Mouse (Mus musculus): ENCODE results near the gene Iqgap2. TPM values are rescaled to one million over a fixed set of nuclear protein-coding genes. Genes with fewer than 3 reads are reported as not detected.

Iqgap2 gene
- polyA plus RNA-seq, 1 experiment: 0.06 TPM

DNA sequence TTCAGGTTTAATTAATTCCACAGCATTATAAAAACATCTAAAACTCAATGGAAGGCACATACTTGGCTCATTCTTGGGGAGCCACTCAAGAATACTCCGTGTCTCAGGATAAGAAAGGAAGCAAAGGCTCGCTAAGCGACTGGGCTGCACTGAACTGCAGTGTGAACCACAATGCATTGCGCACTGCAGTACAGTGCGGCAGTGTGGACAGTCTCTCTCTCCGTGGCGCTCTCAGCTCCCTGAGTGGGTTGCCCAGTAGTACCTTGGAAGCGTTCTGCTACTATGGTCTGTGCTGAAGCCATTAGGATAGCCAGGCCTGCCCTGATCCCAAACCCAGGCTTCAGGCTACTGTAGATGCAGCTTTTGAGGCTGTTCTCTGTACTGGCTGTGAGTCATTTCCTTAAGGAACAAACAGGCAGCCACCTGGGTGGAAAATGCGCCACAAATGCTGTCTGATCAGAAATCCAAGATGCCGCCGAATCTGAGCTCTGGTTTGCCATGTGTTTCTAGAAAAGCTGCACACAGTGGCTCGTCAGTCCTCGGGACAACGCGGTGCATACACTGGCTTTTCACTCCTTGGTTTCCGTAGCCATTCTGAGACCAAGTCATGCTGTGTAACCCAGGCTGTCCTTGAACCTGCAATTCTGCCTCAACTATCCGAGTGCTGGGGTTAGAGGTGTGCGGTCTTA lies 293.3 kb downstream of the Iqgap2 start:
- Histone ChIP-seq H3K36me3 (ENCODE audit: control insufficient read depth, insufficient read depth) (peaks cover 29% of the 10 kb centered on the region), H3K4me3 (ENCODE audit: insufficient read depth, poor library complexity, severe bottlenecking) (no peak overlapping the region), H3K27me3 (ENCODE audit: control insufficient read depth, insufficient read depth, insufficient read length) (no peaks in the 10 kb centered on the region), H3K79me3 (ENCODE audit: low read depth) (peaks cover 2% of the 10 kb centered on the region), H3K79me2 (ENCODE audit: control insufficient read depth, insufficient read depth) (peaks cover 10% of the 10 kb centered on the region), H3ac (ENCODE audit: control insufficient read depth, insufficient read length, low read depth) (no peak overlapping the region)
- TF ChIP-seq CEBPB (IDR thresholded peaks at IDR 0.05; ENCODE audit: low read depth) (no peak), FOSL1 (IDR thresholded peaks at IDR 0.05; ENCODE audit: insufficient read depth, low read length, poor library complexity, severe bottlenecking) (no peak), MYOG (IDR thresholded peaks at IDR 0.05; ENCODE audit: control insufficient read depth, extremely low read depth, insufficient read length) (no peak), MAX (IDR thresholded peaks at IDR 0.05) (no peak), USF1 (IDR thresholded peaks at IDR 0.05; ENCODE audit: low read depth) (no peak), CTCF (IDR thresholded peaks at IDR 0.05; ENCODE audit: control insufficient read depth, insufficient read depth, insufficient read length) (no peak), MYOD1 (IDR thresholded peaks at IDR 0.05; ENCODE audit: control insufficient read depth, insufficient read length, low read depth) (no peak)

GRCm38 (mm10) chr13:95597578-95597977 lies 294.1 kb downstream of the Iqgap2 start:
- no peaks in the 10 kb centered on the region for H3K79me3 ChIP-seq (ENCODE audit: low read depth)
- peaks cover 21% of the 10 kb centered on the region for H3K36me3 ChIP-seq (ENCODE audit: control insufficient read depth, insufficient read depth)
- no peaks in the 10 kb centered on the region for H3K27me3 ChIP-seq (ENCODE audit: control insufficient read depth, insufficient read depth, insufficient read length)
- TF ChIP-seq USF1 (IDR thresholded peaks at IDR 0.05; ENCODE audit: low read depth): no peak
- TF ChIP-seq MAX (IDR thresholded peaks at IDR 0.05): no peak
- no peak for TF ChIP-seq FOSL1 (IDR thresholded peaks at IDR 0.05; ENCODE audit: insufficient read depth, low read length, poor library complexity, severe bottlenecking)
- TF ChIP-seq CTCF (IDR thresholded peaks at IDR 0.05; ENCODE audit: control insufficient read depth, insufficient read depth, insufficient read length): no peak
- no peak for TF ChIP-seq MYOG (IDR thresholded peaks at IDR 0.05; ENCODE audit: control insufficient read depth, extremely low read depth, insufficient read length)
- TF ChIP-seq CEBPB (IDR thresholded peaks at IDR 0.05; ENCODE audit: low read depth): no peak
- no peak for TF ChIP-seq MYOD1 (IDR thresholded peaks at IDR 0.05; ENCODE audit: control insufficient read depth, insufficient read length, low read depth)
- H3ac ChIP-seq (ENCODE audit: control insufficient read depth, insufficient read length, low read depth): no peak overlapping the region
- H3K4me3 ChIP-seq (ENCODE audit: insufficient read depth, poor library complexity, severe bottlenecking): no peak overlapping the region
- peaks cover 3% of the 10 kb centered on the region for H3K79me2 ChIP-seq (ENCODE audit: control insufficient read depth, insufficient read depth)

DNA sequence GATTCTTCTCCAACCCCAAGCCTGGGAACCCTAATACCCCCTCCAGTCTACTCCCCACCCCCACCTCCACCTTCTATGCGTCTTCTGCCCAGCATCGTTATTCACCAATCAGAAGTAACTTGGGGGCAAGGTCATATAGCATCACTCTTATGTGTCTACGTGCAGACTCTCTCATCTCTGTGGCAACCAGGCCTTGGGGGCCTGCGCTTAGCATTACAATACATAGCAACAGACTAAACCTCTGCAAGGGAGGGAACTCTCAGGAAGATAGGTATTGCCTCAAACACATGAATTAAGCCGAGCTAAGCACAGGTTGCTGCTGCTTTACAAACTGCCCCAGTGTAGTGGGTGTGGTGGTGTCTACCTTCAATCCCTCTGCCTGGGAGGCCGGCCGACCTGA lies 295.0 kb downstream of the Iqgap2 start:
- H3K27me3 ChIP-seq (ENCODE audit: control insufficient read depth, insufficient read depth, insufficient read length): no peaks in the 10 kb centered on the region
- H3K79me2 ChIP-seq (ENCODE audit: control insufficient read depth, insufficient read depth): no peaks in the 10 kb centered on the region
- H3K36me3 ChIP-seq (ENCODE audit: control insufficient read depth, insufficient read depth): peaks cover 15% of the 10 kb centered on the region
- no peak overlapping the region for H3ac ChIP-seq (ENCODE audit: control insufficient read depth, insufficient read length, low read depth)
- no peak overlapping the region for H3K4me3 ChIP-seq (ENCODE audit: insufficient read depth, poor library complexity, severe bottlenecking)
- TF ChIP-seq MYOD1 (IDR thresholded peaks at IDR 0.05; ENCODE audit: control insufficient read depth, insufficient read length, low read depth): no peak
- no peak for TF ChIP-seq MYOG (IDR thresholded peaks at IDR 0.05; ENCODE audit: control insufficient read depth, extremely low read depth, insufficient read length)
- no peak for TF ChIP-seq CEBPB (IDR thresholded peaks at IDR 0.05; ENCODE audit: low read depth)
- TF ChIP-seq USF1 (IDR thresholded peaks at IDR 0.05; ENCODE audit: low read depth): no peak
- TF ChIP-seq CTCF (IDR thresholded peaks at IDR 0.05; ENCODE audit: control insufficient read depth, insufficient read depth, insufficient read length): no peak
- no peak for TF ChIP-seq FOSL1 (IDR thresholded peaks at IDR 0.05; ENCODE audit: insufficient read depth, low read length, poor library complexity, severe bottlenecking)
- no peak for TF ChIP-seq MAX (IDR thresholded peaks at IDR 0.05)
- H3K79me3 ChIP-seq (ENCODE audit: low read depth): no peaks in the 10 kb centered on the region

DNA sequence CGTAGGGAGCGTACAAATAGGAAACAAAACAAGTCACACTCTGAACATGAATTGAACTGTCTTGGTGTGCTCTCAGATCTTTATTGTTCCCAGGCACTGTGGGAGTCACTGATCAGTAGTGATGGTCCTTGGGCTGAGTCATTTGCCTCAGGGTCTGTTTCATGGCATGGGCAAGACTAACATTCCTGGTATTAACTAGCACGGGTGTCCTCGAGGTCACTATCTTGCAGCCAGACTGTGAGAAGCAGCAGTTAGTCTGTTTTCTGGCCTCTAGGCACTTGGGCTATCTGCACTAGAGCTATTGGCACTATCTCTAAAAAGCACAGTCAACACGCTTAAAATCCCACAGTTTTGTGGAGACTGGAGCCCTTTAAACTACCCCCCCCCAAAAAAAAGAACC lies 295.8 kb downstream of the Iqgap2 start:
- Histone ChIP-seq H3K79me2 (ENCODE audit: control insufficient read depth, insufficient read depth) (no peaks in the 10 kb centered on the region), H3K27me3 (ENCODE audit: control insufficient read depth, insufficient read depth, insufficient read length) (no peaks in the 10 kb centered on the region), H3K4me3 (ENCODE audit: insufficient read depth, poor library complexity, severe bottlenecking) (no peak overlapping the region), H3K79me3 (ENCODE audit: low read depth) (no peaks in the 10 kb centered on the region), H3ac (ENCODE audit: control insufficient read depth, insufficient read length, low read depth) (no peak overlapping the region), H3K36me3 (ENCODE audit: control insufficient read depth, insufficient read depth) (peaks cover 7% of the 10 kb centered on the region)
- TF ChIP-seq MYOG (IDR thresholded peaks at IDR 0.05; ENCODE audit: control insufficient read depth, extremely low read depth, insufficient read length) (no peak), MYOD1 (IDR thresholded peaks at IDR 0.05; ENCODE audit: control insufficient read depth, insufficient read length, low read depth) (no peak), CEBPB (IDR thresholded peaks at IDR 0.05; ENCODE audit: low read depth) (no peak), FOSL1 (IDR thresholded peaks at IDR 0.05; ENCODE audit: insufficient read depth, low read length, poor library complexity, severe bottlenecking) (no peak), USF1 (IDR thresholded peaks at IDR 0.05; ENCODE audit: low read depth) (no peak), CTCF (IDR thresholded peaks at IDR 0.05; ENCODE audit: control insufficient read depth, insufficient read depth, insufficient read length) (no peak), MAX (IDR thresholded peaks at IDR 0.05) (no peak)

DNA sequence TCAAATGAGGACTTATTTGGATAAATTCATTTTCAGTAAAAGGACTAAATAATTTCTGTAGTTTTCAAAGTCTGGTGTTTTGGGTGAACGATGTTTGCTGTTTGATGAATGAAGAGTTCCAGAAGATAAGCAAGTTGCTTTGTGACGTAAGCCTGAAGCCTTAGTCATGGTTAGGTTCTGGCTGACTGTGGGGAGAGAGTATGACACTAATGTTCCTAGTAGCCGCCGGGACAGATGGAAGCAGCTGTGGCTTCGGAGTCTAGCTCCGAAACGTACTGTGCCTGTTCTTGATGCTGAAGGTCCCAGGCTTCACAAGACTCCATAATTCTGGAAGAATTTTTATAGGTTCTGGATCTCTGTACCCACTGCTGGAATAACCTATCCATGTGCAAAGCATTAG lies 296.3 kb downstream of the Iqgap2 start:
- H3K4me3 ChIP-seq (ENCODE audit: insufficient read depth, poor library complexity, severe bottlenecking): no peak overlapping the region
- H3K27me3 ChIP-seq (ENCODE audit: control insufficient read depth, insufficient read depth, insufficient read length): no peaks in the 10 kb centered on the region
- H3ac ChIP-seq (ENCODE audit: control insufficient read depth, insufficient read length, low read depth): no peak overlapping the region
- no peak for TF ChIP-seq CTCF (IDR thresholded peaks at IDR 0.05; ENCODE audit: control insufficient read depth, insufficient read depth, insufficient read length)
- TF ChIP-seq CEBPB (IDR thresholded peaks at IDR 0.05; ENCODE audit: low read depth): peak; percentile 15
- TF ChIP-seq MYOD1 (IDR thresholded peaks at IDR 0.05; ENCODE audit: control insufficient read depth, insufficient read length, low read depth): peak; percentile 86
- H3K79me2 ChIP-seq (ENCODE audit: control insufficient read depth, insufficient read depth): no peaks in the 10 kb centered on the region
- H3K36me3 ChIP-seq (ENCODE audit: control insufficient read depth, insufficient read depth): peaks cover 2% of the 10 kb centered on the region
- no peaks in the 10 kb centered on the region for H3K79me3 ChIP-seq (ENCODE audit: low read depth)

- Histone ChIP-seq H3K36me3 (ENCODE audit: control insufficient read depth, insufficient read depth) (no peaks in the 10 kb centered on the region), H3K79me2 (ENCODE audit: control insufficient read depth, insufficient read depth) (no peaks in the 10 kb centered on the region), H3K27me3 (ENCODE audit: control insufficient read depth, insufficient read depth, insufficient read length) (no peaks in the 10 kb centered on the region), H3ac (ENCODE audit: control insufficient read depth, insufficient read length, low read depth) (no peak overlapping the region), H3K79me3 (ENCODE audit: low read depth) (no peaks in the 10 kb centered on the region), H3K4me3 (ENCODE audit: insufficient read depth, poor library complexity, severe bottlenecking) (no peak overlapping the region)
- TF ChIP-seq MYOG (IDR thresholded peaks at IDR 0.05; ENCODE audit: control insufficient read depth, extremely low read depth, insufficient read length): no peak
- no peak for TF ChIP-seq USF1 (IDR thresholded peaks at IDR 0.05; ENCODE audit: low read depth)
- TF ChIP-seq CTCF (IDR thresholded peaks at IDR 0.05; ENCODE audit: control insufficient read depth, insufficient read depth, insufficient read length): no peak
- TF ChIP-seq MYOD1 (IDR thresholded peaks at IDR 0.05; ENCODE audit: control insufficient read depth, insufficient read length, low read depth): no peak
- no peak for TF ChIP-seq FOSL1 (IDR thresholded peaks at IDR 0.05; ENCODE audit: insufficient read depth, low read length, poor library complexity, severe bottlenecking)
Measured at GRCm38 (mm10) chr13:95592860-95593259, 298.9 kb downstream of the Iqgap2 start.

Measured in C2C12 (cell line).